Mouse (Mus musculus): ENCODE measurements around the gene Wap.
A peak's percentile ranks its signal among the peaks of the same experiment; 100 is the strongest.
"Not testable (repeated sequence)": the region's sequence is repeated elsewhere in the genome, so short reads cannot be mapped to it uniquely, and the experiment has no call there.

Gene Wap

DNA sequence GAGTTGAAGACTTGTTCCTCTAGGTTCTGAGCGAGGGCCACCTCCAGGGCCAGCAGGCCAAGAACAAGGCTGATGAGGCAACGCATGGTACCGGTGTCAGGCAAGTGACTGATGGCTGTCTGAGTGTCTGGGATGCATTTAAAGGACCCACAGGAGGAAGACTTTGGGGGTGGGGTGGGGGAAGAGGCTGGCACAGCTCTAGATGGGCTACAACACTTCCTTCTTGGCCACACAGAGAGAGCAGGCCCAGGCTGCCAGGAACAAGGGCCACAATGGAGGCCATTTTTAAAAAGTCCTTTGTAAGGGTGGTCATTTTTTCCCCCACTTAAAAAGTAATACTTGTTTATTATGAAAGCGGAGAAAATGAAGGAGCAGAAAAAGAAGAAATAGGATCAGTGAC, at the start of gene Wap:
Gene Wap (minus strand): TSS at position 101 of the 400 bp plus-strand sequence.
- no peak for DNase-seq (ENCODE audit: low read depth, low spot score)

DNA sequence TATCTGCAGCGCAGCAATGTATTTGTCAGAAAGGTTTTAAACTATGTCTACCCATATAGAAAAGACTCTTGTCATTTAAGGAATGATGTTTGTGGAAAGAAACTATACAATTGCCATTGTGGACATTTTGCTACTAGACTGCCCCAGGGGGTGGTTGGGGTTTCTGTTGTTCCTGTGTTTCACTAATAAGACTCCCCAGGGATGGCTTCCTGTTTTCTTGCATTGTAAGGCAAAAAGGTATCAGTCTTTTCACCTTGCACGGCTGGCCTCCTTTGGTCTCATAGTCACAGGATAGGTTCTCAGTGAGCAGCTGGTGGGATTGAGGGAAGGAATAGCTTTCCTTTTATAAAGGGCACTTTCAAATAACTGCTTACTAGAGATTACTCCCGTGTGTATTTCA, 46.3 kb upstream of the Wap start:
- DNase-seq (ENCODE audit: low read depth, low spot score) = no peak

DNA sequence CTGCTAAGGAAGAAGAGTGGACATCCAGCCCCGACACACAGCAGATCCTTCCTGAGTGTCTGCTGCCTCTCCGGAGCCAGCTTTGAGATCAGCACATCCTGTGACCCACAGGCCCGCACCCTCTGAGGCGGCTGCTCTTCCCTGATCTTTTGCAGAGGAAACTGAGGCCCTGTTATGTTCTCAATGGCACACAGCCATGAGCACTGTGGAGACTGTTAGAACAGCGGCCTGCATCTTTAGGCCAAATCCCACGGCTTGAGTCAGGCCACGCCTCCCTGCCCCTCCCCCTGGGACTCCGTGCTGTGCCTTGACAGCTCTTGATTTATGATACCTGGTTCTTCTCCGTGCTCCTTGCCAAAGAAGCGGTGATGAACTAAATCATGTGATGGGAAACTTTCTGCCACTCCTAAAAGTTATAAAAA, 42.0 kb upstream of the Wap start:
- no peak for DNase-seq (ENCODE audit: low read depth, low spot score)

DNA sequence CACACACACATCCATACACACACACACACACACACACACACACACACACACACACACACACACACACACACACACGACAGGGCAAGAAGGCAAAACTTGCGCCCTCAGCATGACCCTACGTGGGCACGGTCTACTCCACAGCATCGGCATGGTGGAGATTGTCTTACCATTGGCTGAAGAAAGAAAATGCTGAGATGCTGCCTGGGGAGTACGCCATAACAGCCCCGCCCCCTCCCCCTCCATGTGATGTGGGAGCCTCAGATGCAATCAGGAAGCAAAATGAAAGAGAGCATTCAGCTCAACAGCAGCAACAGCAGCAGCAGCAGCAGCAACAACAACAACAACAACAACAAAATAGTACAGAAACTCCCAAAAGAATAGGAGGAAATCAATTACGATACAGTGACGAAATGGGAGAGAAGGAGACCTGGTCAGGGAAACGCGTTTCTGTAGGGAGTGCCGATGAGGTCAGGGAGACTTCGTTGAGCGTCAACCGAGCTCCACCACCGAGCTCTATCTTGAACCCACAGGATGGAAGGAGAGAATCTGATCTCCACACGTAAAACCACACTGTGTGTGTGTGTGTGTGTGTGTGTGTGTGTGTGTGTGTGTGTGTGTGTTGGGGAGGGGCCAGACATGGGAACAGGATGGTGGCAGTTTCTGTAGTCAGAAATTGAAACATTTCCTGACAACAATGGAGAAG, 41.4 kb upstream of the Wap start:
- DNase-seq (ENCODE audit: low read depth, low spot score) = no peak

DNA sequence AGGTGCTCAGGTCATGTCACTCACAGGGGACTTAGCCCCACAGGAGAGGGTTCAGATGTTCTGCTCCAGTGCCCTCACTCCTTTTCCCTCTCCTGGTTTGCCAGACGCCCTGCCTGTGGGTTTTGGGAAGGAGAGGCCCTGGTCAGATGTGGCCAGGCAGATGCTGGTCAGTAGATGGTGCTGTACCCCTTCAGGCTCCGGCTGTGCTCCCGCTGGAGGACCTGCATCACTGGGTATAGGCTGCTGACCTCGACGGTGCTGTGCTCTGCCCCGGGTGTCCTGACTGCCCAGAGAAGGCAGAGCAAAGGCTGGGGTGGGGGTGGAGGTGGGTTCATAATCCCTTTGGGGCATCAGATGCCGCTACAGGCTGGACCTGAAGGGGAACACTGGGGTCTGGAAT, 39.1 kb upstream of the Wap start:
- no peak for DNase-seq (ENCODE audit: low read depth, low spot score)

DNA sequence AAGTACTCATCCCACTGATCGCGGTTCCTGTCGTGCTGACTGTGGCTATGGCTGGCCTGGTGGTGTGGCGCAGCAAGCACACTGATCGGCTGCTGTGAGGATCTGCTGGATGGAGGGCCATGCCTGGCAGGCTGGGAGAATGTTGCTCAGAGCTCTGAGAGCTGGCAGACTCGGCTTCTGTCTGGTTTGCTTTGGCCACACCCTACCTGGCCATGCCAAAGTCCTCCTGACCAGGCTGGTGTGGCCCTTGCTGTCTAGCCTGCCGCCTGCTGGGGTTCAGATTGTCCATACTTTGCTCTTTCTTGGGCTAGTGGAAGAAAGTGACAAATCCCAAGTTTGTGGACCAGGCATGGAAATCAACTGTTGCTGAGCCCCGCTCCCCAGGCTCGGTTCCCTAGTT, 38.2 kb upstream of the Wap start:
- no peak for DNase-seq (ENCODE audit: low read depth, low spot score)

DNA sequence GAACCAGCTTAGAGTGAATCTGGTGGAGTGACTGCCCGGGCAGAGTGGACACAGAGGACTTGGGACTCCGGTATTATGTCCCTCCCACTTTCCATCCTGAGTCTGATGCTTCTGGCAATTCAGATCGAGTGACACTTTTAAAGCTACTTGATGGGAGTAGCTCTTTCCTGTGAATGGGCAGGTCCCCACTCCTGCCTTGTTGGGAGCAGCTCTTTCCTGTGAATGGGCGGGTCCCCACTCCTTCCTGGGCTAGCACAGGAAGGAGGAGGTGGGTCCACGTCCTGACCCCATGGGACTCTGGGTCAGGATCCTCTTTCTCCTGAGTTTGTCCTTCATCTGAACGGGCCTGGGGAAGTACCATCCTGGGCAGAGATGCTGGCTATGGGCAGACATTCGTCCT, 37.0 kb upstream of the Wap start:
- DNase-seq (ENCODE audit: low read depth, low spot score) = no peak

DNA sequence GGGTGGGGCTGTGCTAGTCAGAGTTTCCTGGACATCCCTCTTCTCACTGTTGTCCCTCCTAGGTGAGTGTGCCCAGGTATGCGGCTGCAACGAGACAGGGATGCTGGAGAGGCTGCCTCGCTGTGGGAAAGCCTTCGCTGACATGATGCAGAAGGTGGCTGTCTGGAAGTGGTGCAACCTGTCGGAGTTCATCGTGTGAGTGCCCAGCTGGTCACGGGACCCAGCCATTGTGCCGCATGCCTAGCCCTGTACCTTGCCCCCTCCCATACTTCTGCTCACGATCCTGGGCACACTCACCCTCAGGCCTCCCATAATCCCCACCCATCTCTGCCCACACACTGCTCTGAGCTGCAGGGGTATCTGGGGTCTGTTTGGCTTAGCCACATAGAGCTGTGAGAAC, 36.3 kb upstream of the Wap start:
- DNase-seq (ENCODE audit: low read depth, low spot score) = no peak

DNA sequence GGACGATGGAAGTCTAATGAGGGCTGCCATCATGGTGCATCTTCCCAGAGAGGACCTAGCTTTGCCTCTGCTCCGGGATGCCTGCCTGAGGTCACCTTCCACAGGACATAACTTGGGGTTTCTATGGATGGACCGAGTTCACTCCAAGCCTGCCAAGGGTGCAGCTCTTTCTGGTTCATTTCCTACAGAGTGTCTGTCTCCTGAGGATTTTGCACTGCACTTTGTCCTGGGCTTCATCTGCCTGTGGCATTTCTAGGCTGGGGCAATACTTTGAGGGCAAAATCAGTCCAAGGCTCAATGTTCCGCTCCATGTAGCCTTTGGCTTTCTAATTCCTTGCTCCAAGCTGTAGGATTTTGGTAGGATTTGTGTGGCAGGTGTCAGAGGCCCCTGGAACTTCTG, 32.4 kb upstream of the Wap start:
- no peak for DNase-seq (ENCODE audit: low read depth, low spot score)

DNA sequence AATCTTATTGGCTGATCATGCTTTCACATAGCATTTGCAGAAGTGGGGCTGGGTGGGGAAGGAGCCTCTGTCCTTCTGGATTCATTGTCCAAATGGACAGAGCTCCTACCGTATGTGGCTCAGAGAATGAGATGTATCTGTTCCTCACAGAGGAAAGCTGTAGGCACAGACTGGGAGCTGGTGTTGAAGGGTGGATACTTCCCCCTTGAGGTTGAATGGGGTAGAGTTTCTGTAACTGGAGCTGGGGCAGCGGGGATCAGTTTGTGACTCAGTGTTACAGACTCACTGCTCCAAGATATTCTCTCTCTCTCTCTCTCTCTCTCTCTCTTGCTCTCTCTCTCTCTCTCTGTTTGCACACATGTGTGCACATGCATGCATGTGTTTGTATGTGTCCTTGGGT, 31.6 kb upstream of the Wap start:
- DNase-seq (ENCODE audit: low read depth, low spot score) = no peak

DNA sequence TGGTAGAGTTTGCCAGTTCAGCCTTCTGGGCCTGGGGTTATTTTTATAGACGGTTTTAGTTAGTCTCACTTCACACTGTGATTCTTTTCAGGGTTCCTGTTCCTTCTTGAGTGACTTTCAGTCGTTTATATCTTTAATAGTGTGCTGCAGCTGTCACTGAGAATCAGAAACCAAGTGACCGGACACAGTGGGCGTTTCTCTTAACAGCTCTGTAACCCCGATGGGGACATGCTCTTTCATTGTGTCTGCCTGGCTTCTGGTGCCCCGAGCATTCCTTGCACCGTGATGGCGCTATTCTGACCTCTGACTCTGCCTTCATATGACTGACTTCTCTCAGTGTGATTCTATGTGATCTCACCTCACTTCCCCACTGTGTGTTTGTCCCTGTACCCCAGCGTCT, 30.6 kb upstream of the Wap start:
- no peak for DNase-seq (ENCODE audit: low read depth, low spot score)

DNA sequence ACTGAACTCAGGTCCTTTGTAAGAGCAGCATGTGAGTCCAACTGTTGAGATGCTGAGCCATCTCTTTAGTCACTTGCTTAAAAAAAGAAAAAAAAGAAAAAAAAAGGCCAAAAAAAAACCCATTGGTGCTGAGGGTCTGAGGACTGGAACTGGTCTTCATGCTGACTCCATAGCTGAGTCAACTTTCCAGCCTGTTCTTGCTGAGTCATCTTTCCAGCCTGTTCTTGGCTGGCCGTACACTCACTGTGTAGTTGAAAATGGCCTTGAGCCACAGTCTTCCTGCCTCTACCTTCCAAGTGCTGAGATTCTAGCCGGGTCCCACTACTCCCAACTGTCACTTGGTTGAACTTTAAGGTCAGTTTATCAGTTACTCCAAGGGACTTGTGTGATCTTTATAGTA, 28.2 kb upstream of the Wap start:
- DNase-seq (ENCODE audit: low read depth, low spot score) = no peak

DNA sequence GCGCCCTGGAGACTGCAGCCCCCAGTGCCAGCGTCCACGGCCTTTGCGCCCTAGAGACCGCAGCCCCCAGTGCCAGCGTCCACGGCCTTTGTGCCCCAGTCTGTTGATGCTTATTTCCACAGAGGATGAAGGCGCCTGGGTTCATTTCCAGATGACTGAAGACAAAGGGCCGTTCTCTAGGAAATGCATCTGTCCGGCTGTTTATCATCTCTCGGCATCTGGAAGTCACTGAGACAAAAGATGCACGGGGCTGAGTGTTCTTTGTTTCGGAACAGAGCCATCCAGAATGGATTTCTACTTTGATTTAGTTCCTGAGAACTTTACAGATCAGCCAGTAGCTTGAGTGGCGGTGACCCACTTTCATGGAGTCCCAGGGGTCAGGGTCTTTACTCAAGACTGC, 22.8 kb upstream of the Wap start:
- DNase-seq (ENCODE audit: low read depth, low spot score) = no peak

DNA sequence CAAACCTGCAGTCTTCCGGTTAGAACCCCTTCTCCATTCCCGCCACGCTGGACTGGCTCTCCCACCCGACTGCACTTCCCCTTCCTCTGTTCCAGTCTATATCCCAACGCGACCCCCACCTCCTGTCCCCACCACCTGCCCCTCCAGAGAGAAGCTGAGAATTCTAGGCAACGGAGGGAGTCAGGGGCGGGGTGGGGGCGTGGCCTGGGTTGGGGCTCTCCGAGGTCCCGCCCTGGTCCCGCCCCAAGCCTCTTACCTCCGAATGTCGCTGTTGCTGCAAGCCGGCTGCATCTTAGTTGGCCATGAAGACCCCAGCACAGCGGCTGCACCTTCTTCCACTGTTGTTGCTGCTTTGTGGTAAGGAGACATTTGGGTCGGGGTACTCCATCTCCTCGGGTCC, 19.8 kb upstream of the Wap start, which contains the start of gene Ramp3:
Gene Ramp3 (plus strand): TSS at position 251 of the 400 bp plus-strand sequence.
- peak; percentile 32 for DNase-seq (ENCODE audit: low read depth, low spot score)

DNA sequence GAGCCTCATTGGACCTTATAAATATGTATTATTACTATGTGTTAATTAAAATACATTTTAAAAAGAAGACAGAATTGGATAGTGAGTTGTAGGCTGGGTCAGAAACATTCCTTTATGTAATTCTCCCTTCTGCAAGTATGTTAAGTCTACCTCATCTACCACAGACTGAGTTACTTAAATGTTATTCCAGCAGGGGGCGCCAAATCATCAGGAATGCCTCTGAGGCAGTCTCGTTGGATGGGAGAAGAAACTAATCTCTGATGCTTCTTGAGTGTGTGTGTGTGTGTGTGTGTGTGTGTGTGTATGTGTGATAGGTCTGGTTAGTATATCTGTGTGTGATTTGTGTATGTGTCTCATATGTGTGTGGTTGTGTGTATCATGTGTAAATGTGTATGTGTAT, 16.5 kb upstream of the Wap start:
- peak; percentile 81 for DNase-seq (ENCODE audit: low read depth, low spot score)

DNA sequence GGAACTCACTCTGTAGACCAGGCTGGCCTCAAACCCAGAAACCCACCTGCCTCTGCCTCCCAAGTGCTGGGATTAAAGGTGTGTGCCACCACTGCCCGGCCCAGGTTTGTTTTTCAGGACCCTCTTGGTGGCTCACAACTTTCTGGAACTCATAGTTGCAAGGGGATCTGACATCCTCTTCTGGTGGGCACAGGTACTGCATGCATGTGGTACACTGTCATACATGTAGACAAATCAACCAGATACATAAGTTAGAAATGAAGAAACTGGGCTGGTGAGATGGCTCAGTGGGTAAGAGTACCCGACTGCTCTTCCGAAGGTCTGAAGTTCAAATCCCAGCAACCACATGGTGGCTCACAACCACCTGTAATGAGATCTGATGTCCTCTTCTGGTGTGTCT, 14.5 kb upstream of the Wap start:
- DNase-seq (ENCODE audit: low read depth, low spot score) = not testable (repeated sequence)

DNA sequence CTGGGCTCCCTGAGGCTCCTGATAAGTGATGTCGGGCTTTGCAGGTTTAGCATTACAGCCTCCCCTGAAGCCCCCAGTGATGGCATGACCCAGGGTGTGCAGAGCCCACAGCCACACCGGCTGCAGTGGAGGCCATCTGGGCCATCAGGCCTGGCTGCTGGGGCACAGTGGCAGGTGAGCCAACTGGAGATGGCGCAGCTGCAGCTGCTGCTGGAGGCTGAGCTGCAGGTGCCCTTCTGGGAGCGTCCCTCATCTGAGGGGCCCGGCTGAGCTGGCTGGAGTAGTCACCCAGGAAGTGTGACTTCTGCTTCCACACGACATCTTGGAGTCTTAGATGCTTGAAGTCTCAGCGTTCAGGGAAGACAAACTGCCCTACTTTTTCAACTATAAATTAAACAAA, 12.1 kb upstream of the Wap start:
- DNase-seq (ENCODE audit: low read depth, low spot score) = no peak

DNA sequence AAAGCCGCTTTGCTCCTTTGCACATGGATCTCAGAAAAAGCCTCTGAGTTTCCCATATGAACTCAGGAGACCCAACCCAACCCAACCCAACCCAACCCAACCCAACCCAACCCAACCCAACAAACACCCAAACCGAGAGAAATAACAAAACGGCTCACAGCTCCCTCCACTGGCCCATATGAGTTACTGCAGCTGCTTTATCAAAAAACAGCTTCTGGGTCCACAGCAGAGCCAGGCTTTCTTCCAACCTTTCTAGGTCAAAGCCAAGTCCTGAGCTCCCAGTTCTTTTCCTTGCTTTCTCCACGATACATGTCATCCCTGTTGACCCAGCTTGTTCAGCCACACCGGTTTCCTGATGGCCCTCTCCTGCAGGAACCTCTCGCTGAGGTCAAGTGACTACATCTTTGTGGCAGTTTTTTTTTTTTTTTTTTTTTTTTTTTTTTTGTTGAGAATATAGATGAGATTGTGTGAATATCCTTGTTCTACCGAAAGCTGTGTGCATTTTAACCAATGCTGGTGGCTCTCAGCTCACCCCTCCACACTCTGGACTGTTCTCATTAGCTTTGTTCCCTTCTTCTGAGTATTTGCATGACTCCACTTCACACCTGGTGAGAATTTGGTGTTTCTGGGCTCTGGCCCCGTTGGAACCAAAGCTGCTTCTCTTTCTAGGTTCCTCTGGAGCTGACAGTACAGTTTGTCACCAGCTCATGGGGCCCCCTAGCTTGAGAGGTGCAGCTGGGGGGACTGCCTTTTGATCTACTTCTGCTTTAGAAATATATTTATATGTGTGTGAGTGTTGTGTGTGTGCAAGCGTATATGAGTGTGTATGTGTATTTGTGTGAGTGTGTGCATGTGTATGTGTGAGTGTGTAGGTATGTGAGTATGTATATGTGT, 9.6 kb upstream of the Wap start:
- DNase-seq (ENCODE audit: low read depth, low spot score) = no peak

DNA sequence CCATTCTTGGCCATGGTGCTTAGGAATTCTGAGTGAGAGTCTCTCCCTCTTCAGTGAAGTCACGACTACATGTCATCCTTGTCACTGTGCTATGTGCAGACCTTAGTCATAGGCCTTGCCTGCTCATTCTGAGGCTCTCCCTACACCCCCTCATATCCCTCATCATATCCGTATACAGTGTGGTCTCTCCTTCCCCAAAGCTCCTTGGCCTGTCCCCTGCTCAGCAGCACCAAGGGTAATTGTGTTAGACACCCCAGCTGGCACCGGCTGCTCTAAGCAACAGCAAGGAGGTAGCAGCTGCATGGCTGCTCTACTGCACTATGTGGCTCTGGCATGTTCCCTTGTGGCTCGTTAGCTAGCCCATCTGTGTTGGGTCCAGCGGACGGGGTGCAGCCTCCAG, 6.1 kb upstream of the Wap start:
- no peak for DNase-seq (ENCODE audit: low read depth, low spot score)

DNA sequence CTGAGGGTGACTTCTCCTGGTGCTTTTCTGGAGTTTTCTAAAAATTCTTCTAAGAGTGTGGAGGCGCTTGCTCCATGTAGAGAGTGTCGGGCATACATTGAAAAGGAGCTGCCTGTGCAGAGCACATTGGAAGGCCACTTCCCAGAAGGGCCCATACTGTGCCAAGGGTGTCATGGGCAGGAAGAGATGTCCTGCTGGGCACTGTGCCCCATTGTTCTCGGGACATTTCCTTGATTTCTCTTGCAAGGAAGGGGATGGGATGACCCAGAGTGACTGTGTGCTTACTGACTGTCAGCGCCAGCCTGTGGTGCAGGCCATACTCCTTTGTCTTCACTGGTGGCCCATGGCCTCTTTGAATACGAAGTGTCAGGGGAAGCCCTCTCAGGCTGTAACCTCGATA, 635 bp upstream of the Wap start:
- DNase-seq (ENCODE audit: low read depth, low spot score) = no peak

DNA sequence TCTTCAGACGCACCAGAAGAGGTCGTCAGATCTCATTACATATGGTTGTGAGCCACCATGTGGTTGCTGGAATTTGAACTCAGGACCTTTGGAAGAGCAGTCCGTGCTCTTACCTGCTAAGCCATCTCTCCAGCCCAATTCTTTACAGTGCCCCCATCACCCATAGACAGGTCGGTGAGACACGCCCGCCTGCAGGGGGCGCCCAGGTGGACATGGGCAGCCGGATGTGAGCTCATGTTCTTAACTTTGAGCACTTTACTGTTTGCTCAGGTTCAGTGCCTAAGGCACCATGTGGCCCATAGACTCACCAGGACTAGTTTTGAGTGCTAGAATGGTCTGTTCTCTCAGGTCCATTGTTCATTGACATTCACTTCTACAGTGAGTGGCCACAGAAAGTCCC, 2.3 kb downstream of the Wap start:
- no peak for DNase-seq (ENCODE audit: low read depth, low spot score)

DNA sequence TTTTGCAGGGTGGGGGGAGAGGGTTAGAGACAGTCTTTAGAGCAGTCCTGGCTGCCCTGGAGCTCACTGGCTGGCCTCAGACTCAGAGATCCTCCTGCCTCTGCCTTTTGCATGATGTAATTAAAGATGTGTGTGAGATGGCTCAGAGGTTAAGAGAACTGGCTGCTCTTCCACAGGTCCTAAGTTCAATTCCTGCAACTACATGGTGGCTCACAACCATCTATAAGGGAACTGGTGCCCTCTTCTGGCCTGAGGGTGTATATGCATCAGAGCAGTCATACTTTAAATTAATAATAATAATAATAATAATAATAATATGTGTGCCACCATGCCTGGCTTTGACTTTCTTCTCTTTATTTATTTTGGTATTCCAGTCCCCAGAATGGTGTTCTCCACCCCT, 8.8 kb downstream of the Wap start:
- no peak for DNase-seq (ENCODE audit: low read depth, low spot score)

DNA sequence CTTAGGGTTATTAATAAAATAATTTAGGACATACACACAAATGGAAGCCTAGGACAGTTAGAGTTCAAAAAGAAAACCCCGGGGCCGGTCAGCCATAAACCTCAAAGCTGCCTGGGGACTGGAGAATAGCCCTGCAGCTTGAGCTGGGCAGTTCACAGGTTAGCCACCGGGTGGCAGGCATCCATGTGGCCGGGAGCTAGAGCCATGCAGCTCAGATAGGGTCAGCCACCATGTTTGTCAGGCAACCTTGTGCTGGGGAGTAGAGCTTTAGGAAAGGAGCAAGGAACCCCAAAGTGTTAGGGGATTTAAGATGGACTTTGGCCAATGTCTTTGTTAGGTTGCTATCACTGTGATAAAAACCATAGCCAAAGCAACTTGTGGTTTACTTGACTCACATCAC, 9.9 kb downstream of the Wap start:
- no peak for DNase-seq (ENCODE audit: low read depth, low spot score)
